Mouse (Mus musculus): ENCODE results near the gene Tigd3. TPM values are rescaled to one million over a fixed set of nuclear protein-coding genes. Genes with fewer than 3 reads are reported as not detected.
A peak's percentile ranks its signal among the peaks of the same experiment; 100 is the strongest.

Tigd3 gene
- total RNA-seq, 4 experiments from 2014 or later = 3.9 to 5.6 (median 5.0) TPM

DNA sequence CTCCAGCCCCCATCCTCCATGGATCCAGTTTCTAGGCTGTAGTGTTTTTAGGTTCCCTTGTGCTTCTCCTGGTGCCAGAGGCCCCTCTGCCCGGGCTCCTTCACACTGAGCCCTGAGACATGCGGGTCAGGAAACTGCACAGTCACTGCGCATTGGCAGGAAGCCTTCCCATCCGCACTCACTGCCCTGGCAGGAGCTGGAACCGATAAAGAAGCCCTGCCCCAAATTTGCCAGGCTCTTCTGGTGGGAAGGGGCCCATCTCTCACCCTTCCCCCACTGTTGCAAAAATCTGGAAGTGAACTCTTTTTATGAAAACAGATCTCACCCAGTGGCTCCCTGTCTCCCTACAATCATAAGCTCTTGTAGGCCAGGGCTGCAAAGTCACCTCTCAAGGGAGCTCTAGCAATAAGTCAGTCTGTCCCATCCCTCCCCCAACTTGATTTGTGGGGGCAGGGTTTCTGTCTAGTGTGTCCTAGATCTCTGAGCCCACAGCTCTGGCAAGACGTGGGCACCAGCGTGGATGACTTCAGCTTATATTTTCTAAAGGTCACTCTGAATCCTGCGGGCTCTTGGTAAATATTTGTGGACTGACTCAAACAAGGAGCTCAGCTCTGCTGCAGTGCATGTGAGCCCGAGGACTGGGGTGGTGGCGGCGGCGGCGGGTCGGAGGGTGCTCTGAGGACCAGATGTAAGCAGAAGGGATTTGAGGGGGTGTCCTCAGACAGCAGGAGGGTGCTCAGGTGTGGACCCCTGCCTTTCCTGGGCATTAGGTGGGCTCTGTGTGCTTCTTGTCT lies 45.7 kb downstream of the Tigd3 start:
- DNase-seq (ENCODE audit: low spot score in 2 of 2) = peak in 1 of 2 experiments; percentile 76

- peak in 1 of 2 experiments; percentile 38 for DNase-seq (ENCODE audit: low spot score in 2 of 2)
Measured at GRCm38 (mm10) chr19:5847306-5847796, 46.6 kb downstream of the Tigd3 start.

GRCm38 (mm10) chr19:5846557-5847305 lies 47.2 kb downstream of the Tigd3 start:
- DNase-seq (ENCODE audit: low spot score in 2 of 2) = peak; percentile 84 to 96

GRCm38 (mm10) chr19:5846154-5846553 lies 47.8 kb downstream of the Tigd3 start:
- peak in 1 of 2 experiments; percentile 40 for DNase-seq (ENCODE audit: low spot score in 2 of 2)

- peak; percentile 84 to 85 for DNase-seq (ENCODE audit: low spot score in 2 of 2)
Measured at GRCm38 (mm10) chr19:5845319-5846135, 48.4 kb downstream of the Tigd3 start.

- no peak for DNase-seq (ENCODE audit: low spot score in 2 of 2)
Measured at GRCm38 (mm10) chr19:5844831-5845318, 49.1 kb downstream of the Tigd3 start.

- DNase-seq (ENCODE audit: low spot score in 2 of 2) = no peak
Measured at GRCm38 (mm10) chr19:5843781-5844691, 49.9 kb downstream of the Tigd3 start.

GRCm38 (mm10) chr19:5842785-5843730 lies 50.9 kb downstream of the Tigd3 start:
- no peak for DNase-seq (ENCODE audit: low spot score in 2 of 2)

- DNase-seq (ENCODE audit: low spot score in 2 of 2) = no peak
Measured at GRCm38 (mm10) chr19:5841999-5842784, 51.8 kb downstream of the Tigd3 start.

DNA sequence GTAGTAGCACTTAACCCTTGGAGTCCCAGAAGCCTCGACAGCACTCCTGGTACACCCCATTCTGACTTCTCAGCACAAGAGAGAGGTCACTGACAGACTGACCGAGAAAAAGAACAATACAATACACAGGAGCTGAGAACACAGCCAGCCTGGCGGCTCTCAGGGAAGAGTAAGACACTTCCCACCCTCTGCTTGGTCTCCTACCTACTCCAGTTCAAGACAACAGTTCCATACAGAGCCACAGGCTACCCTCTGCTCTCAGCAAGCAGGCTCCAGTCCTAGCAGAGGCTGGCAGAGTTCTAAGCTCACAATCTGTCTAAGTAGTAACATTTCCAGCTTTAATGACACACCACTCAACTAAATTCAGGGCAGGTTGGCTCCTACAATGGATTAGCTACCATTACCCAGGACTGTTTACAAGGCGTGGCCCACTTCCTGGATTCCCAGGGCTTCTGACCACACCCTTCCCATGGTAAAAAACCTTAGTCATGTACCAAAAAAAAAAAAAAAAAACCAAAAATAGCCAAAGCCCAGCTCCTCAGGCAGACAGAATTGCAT lies 52.5 kb downstream of the Tigd3 start:
- no peak for DNase-seq (ENCODE audit: low spot score in 2 of 2)

Other genes with a start within 250 kb of the Tigd3 start
- 10 to 100 TPM; 12.5 to 20.7 (median 14.9) TPM for gene Sipa1, start 230.4 kb downstream of the Tigd3 start, total RNA-seq (2022)
- 10 to 100 TPM; 19.0 to 20.2 (median 19.7) TPM for gene Map3k11, start 205.4 kb downstream of the Tigd3 start, total RNA-seq (2022)
- gene Pcnx3, start 205.2 kb downstream of the Tigd3 start, total RNA-seq (2022) = 10 to 100 TPM; 74.4 to 86.8 (median 80.3) TPM
- gene Kcnk7, start 189.8 kb downstream of the Tigd3 start, total RNA-seq (2022) = under 1 TPM in 1 of 4 experiments, not detected in 3; 0.37 TPM
- 10 to 100 TPM; 15.8 to 22.9 (median 19.9) TPM for gene Ehbp1l1, start 167.8 kb downstream of the Tigd3 start, total RNA-seq (2022)
- gene Fam89b, start 164.5 kb downstream of the Tigd3 start, total RNA-seq (2022) = 10 to 100 TPM; 24.9 to 30.9 (median 26.1) TPM
- gene Ltbp3, start 153.2 kb downstream of the Tigd3 start, total RNA-seq (2022) = 10 to 100 TPM; 35.0 to 42.2 (median 41.3) TPM
- 100 to 1,000 TPM in 1 of 4 experiments, 10 to 100 TPM in 3; 88.9 to 100 (median 94.9) TPM for gene Scyl1, start 122.7 kb downstream of the Tigd3 start, total RNA-seq (2022)
- gene Frmd8, start 18.9 kb downstream of the Tigd3 start, total RNA-seq (2022) = 10 to 100 TPM; 12.1 to 19.9 (median 13.7) TPM
- gene Slc25a45, start 16.3 kb downstream of the Tigd3 start, total RNA-seq (2022) = 1 to 10 TPM; 3.2 to 5.1 (median 4.1) TPM
- 10 to 100 TPM; 76.4 to 87.8 (median 81.6) TPM for gene Dpf2, start 18.9 kb upstream of the Tigd3 start, total RNA-seq (2022)
- gene Cdc42ep2, start 30.7 kb upstream of the Tigd3 start, total RNA-seq (2022) = 1 to 10 TPM; 6.1 to 7.4 (median 6.4) TPM
- 1 to 10 TPM; 4.4 to 6.6 (median 5.6) TPM for gene Pola2, start 70.1 kb upstream of the Tigd3 start, total RNA-seq (2022)
- not detected for gene Slc22a20, start 92.0 kb upstream of the Tigd3 start, total RNA-seq (2022)
- 10 to 100 TPM; 25.6 to 31.5 (median 28.0) TPM for gene Capn1, start 121.7 kb upstream of the Tigd3 start, total RNA-seq (2022)
- 10 to 100 TPM; 35.7 to 40.3 (median 37.6) TPM for gene Syvn1, start 152.4 kb upstream of the Tigd3 start, total RNA-seq (2022)
- gene Mrpl49, start 163.6 kb upstream of the Tigd3 start, total RNA-seq (2022) = 10 to 100 TPM; 42.7 to 55.2 (median 44.9) TPM
- 100 to 1,000 TPM; 737 to 869 (median 805) TPM for gene Fau, start 163.7 kb upstream of the Tigd3 start, total RNA-seq (2022)
- gene Znhit2, start 167.0 kb upstream of the Tigd3 start, total RNA-seq (2022) = 10 to 100 TPM; 33.0 to 38.8 (median 37.3) TPM
- gene Tm7sf2, start 174.2 kb upstream of the Tigd3 start, total RNA-seq (2022) = 10 to 100 TPM; 18.9 to 29.9 (median 23.2) TPM
- gene Vps51, start 183.1 kb upstream of the Tigd3 start, total RNA-seq (2022) = 10 to 100 TPM; 79.4 to 88.4 (median 84.3) TPM
- gene Tmem262, start 185.9 kb upstream of the Tigd3 start, total RNA-seq (2022) = not detected
- 1 to 10 TPM in 1 of 4 experiments, not detected in 3; 1.1 TPM for gene Gm28374, start 188.1 kb upstream of the Tigd3 start, total RNA-seq (2022)
- gene Zfpl1, start 190.8 kb upstream of the Tigd3 start, total RNA-seq (2022) = 10 to 100 TPM; 38.9 to 44.5 (median 41.9) TPM
- gene Cdca5, start 190.8 kb upstream of the Tigd3 start, total RNA-seq (2022) = under 1 TPM in 3 of 4 experiments, not detected in 1; 0.21 to 0.25 (median 0.23) TPM
- not detected for gene AC131692.1, start 200.3 kb upstream of the Tigd3 start, total RNA-seq (2022)
- gene Naaladl1, start 211.6 kb upstream of the Tigd3 start, total RNA-seq (2022) = under 1 TPM; 0.14 to 0.44 (median 0.17) TPM
- 10 to 100 TPM; 13.0 to 20.1 (median 16.1) TPM for gene Sac3d1, start 224.5 kb upstream of the Tigd3 start, total RNA-seq (2022)
- gene Snx15, start 234.2 kb upstream of the Tigd3 start, total RNA-seq (2022) = 10 to 100 TPM; 36.9 to 50.9 (median 45.7) TPM
- gene Batf2, start 246.8 kb upstream of the Tigd3 start, total RNA-seq (2022) = 1 to 10 TPM in 1 of 4 experiments, under 1 TPM in 3; 0.67 to 1.4 (median 0.76) TPM
- gene Arl2, start 247.4 kb upstream of the Tigd3 start, total RNA-seq (2022) = 100 to 1,000 TPM in 2 of 4 experiments, 10 to 100 TPM in 2; 89.4 to 109 (median 102) TPM

All from left cerebral cortex, adult 8-10 months (tissue).